Mouse (Mus musculus) left cerebral cortex, postnatal 14 days (tissue): ENCODE results near the gene Mrpl54. TPM values are rescaled to one million over a fixed set of nuclear protein-coding genes. Genes with fewer than 3 reads are reported as not detected.
"Not testable (repeated sequence)": the region's sequence is repeated elsewhere in the genome, so short reads cannot be mapped to it uniquely, and the experiment has no call there.

Source experiments
- DNase-seq, 2 experiments: peaks; one replicate each; pipeline ENCODE4 v3.0.0; 2021 to 2022; ENCODE audit warnings: low spot score in 2 of 2, mixed read lengths in 1 of 2
- intact Hi-C: fragments of 180-260 bp; cut with DNase I; formaldehyde crosslinking; loops from one replicate; pipeline ENCODE4 v1.15.1; 2025
- microRNA-seq, 2 experiments: library from miRNA; unstranded; fragments of <30 nt; microRNA quantifications; one replicate each; pipeline ENCODE4 v1.2.0; 2022
- total RNA-seq, 2 experiments: library from RNA; stranded (reverse); gene quantifications; 2 replicates each; pipeline ENCODE4 v1.2.3; 2021

Gene Mrpl54
- total RNA-seq, 2 experiments from 2014 or later, result 39.0 to 41.4 TPM

DNA sequence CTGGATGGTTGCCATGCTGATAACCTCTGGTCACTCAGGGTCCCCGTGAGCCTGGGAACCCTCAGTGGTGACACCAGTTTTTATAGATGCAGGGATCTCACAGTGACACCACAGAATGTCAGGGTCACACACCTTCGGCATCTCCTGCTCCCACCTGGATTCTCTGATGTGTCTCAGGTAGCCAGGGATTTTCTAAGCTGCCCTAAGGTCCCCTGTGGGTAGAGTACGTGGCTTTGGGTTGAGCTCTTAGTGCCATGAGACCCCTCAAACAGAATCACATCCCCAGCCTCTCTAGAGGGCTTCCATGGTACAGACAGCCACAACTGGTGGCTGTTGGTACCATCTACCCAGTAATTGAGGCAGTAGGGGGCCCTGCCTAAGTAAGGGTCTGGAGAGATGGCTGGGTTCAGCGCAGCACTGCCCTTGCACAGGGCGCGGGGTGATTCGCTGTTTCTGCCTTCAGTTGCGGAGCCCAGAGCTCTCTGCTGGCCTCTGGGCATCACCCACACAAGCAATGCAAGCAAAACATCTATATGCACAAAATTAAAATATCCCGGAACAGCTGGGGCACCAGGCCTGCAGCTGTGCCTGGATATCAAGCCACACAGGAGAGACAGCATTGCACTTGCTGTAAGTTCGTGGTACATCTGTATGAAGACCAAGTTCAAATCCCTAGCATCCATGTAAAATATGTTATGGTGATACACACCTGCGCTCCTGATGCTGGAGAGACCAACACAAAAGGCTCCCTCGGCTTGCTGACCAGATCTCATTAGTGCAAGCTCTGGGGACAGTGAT is 30.1 kb downstream of the Mrpl54 start:
- no peak for DNase-seq
- intact Hi-C loops, result no loop called here

DNA sequence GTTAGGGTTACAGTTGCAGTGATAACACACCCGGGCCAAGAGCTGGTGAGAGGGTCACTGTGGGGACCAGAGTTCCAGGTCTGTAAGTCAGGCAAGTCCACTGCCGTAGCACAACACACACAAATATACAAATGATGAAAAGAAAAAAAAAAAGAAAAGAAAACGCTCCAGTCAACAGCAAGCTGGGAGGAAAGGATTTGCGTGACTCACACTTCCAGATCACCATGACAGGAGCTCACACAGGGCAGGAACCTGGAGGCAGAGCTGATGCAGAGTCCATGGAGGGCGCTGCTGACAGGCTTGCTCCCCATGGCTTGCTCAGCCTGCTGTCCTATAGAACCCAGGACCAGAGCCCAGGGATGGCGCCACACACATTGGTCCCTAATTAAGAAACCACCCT is 32.5 kb downstream of the Mrpl54 start:
- no peak for DNase-seq
- intact Hi-C loops, result no loop called here

DNA sequence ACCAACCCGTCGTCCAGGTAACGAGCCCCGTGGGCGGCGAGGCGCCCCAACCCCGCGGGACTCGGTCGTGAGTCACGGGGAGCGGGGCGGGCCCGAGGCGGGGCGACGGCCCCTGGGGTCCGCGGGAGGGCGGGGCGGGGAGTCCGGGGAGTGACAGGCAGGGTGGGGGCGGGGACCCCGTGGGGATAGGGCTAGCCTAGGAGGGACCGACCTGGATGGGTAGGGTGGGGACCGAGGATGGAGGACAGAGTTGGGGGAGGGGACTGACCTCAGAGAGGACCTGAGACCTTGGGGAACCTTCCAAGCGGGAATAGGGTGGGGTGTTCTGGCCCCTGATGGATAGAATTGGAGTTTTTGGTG is 33.5 kb downstream of the Mrpl54 start:
- intact Hi-C loops, result no loop called here
- no peak for DNase-seq

DNA sequence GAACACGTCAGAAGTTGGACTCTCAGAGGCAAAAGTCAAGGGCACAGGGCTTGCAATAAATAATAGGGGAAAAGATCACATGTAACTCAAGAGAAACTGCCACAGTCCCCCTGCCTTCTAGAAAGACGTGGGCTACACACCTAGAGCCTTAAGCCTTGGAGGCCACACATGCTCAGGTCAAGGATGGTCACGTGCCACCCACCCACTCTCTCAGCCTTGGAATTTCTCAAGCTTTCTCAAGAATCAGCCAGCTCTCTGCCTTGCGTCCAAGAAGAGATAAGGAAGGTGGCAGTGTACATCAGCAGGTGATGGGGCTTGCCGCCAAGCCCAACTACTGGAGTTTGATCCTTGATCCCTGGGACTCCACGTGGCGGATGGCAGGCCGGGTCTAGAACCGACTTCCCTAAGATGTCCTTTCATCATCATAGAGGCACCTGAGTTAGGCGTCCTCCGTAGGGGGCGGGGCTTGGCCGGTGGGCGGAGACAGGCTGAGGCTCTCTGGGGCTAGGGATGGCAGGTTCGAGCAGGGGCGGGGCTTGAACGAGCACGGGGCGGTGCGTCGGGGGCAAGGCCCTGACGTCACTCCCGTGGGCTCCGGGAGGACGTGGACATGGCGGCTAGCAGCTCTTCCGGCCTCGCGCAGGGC is 34.0 kb downstream of the Mrpl54 start, which contains the start of gene Zfr2:
TSS of gene Zfr2 (plus strand) at position 576 of the 646 bp plus-strand sequence.
- intact Hi-C loops, result no loop called here
- peak; percentile 93 for DNase-seq

DNA sequence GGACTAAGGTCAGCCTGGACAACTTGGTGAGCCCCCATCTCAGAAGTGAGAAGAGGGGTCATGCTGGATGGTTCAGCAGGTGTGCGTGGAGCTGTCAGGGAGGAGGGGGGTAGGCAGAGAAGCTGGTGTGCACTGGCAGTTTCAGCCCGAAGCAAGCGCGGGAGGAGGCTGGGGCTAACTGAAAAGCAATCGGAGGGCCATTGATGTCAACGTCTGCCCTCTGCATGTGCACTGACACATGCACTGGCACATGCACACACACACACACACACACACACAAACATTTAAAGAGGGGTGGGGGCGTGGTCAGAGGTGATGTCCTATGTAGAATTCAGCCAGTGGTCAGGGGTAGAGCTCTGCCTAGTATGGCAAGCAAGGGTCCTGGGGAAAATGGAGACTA is 35.3 kb downstream of the Mrpl54 start:
- no peak for DNase-seq

DNA sequence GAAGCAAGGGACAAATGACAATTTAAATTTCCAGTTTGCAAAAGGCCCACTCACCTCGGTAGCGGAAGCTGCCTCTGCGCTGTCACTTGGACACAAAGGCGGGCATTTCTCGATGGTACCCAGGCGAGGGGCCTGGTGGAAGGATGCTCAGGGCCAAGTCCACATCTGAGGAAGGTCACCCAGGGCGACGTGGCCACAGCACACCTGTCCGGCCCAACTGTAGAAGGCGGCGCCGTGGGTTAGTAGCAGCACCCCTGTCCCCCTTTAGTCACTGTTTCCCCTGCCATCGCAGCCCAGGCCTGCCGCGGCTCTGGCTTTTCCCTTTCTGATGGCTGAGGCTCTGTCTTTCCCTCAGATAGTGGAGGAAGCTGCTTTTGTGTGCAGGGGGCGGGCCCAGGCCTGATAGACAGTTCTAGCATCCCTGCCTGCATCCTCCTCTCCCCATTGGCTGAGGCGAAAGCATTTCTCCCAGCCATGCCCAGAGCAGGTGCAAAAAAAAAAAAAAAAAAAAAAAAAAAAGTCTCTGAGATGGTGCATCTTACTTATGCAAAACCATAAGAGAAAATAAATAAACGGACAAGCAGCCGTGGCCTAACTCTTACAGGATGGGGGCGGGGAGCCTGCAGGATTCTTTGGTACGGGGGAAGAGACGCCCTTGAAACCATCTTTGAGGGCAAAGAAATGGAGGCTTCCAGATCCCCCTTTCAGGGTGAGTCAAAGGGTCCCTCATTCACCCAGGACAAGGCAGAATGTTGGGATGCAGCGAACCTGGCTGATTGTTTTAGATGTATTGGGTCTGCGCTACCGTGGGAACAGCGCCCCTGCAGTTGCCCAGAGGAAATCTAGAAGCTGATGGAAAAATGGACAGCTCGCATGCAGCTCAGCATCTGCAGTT is 36.0 kb downstream of the Mrpl54 start, which contains the start of gene Atcay:
TSS of gene Atcay (minus strand) at position 396 of the 895 bp plus-strand sequence.
- intact Hi-C loops, result no loop called here
- DNase-seq, result peak; percentile 89 to 91

More for the DNA sequence above, 35.3 kb downstream of the Mrpl54 start:
- intact Hi-C loops, result no loop called here

DNA sequence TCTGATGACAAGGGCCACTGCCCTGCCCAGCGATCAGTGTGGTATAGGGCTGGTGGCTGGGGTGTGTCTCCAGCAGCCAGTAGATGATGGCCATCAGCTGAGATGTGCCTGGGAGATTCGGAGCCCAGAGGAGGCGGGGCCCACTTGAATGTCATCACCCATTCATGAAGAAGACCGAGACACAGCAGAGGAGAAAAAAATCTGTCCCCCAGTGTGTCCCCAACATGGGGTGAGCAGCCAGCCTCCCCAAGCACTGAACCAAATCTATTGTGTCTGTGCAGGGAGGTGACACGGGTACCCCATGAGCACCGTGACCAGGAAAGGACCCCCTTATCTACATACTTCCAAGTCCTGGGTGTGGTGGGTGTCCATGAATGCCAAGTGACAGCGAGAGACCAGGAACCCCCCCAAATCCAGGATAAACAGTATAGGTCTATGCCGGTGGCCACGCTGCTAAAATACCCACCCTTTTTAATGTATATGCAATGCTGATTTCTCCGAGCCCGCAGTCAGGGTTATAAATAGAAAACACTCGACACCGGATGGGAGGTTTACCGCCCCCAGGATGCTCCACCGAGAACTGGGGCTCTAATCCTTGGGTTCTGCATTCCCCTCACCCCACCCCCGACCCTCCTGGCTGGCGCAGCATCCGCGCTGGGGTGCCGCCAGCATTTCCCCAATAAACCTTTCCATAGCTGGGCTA is 36.8 kb downstream of the Mrpl54 start:
- intact Hi-C loops, result no loop called here
- DNase-seq, result peak in 1 of 2 experiments; percentile 68

DNA sequence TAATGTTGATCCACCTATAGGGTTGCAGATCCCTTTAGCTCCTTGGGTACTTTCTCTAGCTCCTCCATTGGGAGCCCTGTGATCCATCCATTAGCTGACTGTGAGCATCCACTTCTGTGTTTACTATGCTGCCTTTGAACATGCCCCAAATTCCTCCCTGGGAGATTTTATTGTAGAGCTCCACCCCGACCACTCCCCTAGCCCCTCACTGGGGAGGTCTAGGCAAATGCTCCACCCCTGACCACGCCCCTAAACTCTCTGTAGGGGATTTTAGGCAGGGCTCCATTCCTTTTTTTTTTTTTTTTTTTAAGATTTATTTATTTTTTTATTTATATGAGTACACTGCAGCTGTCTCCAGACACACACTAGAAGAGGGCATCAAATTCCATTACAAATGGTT is 43.0 kb downstream of the Mrpl54 start:
- intact Hi-C loops, DNase-seq: not testable (repeated sequence)

DNA sequence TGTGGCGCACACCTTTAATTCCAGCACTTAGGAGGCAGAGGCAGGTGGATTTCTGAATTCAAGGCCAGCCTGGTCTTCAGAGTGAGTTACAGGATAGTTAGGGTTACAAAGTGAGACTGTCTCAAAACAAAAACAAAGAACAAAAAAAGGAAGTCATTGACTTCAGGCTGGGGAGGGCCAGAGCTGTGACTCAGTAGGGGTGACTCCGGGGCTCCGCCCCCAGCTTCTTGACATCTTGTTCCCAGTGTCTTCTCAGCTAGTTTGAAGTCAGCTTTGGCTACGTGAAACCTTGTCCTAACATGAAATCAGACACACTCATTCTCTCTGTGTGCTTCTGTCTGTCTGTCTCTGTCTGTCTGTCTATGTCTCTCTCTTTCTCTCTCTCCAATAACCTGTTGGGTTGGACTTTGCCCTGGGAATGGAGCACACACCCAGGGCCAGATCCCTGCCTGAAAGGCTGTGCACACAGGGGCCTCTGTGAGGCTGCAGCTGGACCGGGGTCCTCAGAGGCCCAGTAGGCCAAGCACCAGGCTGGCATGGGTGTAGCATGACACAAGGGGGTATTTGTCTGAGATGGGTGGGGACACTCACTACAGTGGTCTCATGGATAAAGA is 45.2 kb downstream of the Mrpl54 start:
- intact Hi-C loops, result no loop called here
- DNase-seq, result no peak

DNA sequence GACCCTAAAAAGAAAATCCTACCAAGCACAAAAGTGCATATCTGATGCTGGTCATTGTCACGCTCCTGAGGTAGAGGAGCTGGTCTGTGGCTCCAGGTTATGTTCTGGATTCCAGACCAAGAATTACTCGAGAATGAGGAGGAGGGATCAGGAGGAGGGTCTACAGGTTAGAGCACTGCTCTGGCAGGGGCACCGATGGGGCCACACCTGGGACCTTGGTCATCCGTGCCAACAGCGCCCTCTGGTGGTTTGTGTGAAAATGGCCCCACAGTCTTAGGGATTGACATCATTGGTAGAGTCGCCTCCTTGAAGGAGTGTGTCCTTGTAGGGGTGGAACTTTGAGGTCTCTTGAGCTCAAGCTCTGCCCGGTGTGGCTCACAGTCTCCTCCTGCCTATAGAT is 48.8 kb downstream of the Mrpl54 start:
- intact Hi-C loops, result no loop called here
- DNase-seq, result peak in 1 of 2 experiments; percentile 55

DNA sequence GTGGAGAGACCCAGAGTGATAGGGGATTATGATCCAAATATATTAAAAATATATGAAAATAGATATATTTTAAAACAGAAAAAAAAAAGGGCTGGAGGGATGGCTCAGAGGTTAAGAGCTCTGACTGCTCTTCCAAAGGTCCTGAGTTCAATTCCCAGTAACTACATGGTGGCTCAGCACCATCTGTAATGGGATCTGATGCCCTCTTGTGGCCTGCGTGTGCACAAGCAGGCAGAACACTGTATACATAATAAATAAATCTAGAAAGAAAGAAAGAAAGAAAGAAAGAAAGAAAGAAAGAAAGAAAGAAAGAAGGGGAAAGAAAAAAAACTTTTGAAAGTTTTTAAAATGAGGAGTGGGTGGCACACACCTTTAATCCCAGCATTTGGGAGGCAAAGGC is 49.5 kb downstream of the Mrpl54 start:
- DNase-seq, intact Hi-C loops: not testable (repeated sequence)

DNA sequence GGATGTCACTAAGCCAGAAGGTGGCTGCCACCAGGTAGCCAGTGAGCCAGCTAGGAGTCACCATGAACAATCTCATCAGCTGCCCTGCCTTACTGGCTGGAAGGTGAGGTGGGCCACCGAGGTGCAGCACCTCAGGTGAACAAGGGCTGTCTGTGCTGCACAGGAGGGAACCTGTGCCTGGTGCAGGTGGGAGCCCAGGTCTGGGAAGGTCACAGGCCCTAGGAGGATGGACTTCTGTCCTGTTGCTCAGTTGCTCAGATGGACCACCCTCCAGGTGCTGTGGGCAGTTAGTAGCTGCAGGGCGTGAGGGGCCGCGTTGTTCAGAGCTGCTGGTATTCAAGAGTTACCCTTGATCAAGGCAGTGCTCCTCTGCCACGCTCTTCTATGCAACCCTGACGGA is 49.9 kb downstream of the Mrpl54 start:
- intact Hi-C loops, result no loop called here
- DNase-seq, result no peak

DNA sequence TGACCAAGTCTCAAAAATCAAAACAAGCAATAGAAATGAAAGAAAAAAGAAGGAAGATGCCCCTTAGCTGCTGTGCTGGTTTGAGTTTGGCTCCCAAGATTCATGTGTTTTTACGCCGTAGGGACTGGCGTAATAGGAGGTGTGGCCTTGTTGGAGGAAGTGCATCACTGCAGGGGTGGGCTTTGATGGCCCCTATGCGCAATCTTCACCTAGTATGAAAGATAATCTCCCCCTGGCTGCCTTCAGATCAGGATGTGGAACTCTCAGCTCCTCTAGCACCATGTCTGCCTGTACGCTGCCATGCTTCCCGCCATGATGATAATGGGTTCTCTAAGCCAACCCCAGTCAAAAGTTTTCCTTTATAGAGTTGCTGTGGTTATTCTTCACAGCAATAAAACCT is 50.5 kb downstream of the Mrpl54 start:
- DNase-seq, result no peak
- intact Hi-C loops, result no loop called here

Small RNA genes lying within 50 kb of the gene (microRNA-seq; reads per million reads assigned to microRNA genes)
- 41.2 to 55.5 reads per million in 2 experiments for gene Mir3057

Other genes with a start within 250 kb of the Mrpl54 start
- gene Diras1, start 241.3 kb downstream of the Mrpl54 start, total RNA-seq, result 100 to 1,000 TPM; 113 to 117 TPM
- 10 to 100 TPM; 70.9 to 76.3 TPM for gene Slc39a3, start 229.5 kb downstream of the Mrpl54 start, total RNA-seq
- 100 to 1,000 TPM; 178 to 186 TPM for gene Sgta, start 206.8 kb downstream of the Mrpl54 start, total RNA-seq
- 10 to 100 TPM; 51.1 to 51.2 TPM for gene Thop1, start 196.9 kb downstream of the Mrpl54 start, total RNA-seq
- gene Creb3l3, start 168.1 kb downstream of the Mrpl54 start, total RNA-seq, result under 1 TPM; 0.15 to 0.44 TPM
- 100 to 1,000 TPM; 116 to 122 TPM for gene Map2k2, start 161.0 kb downstream of the Mrpl54 start, total RNA-seq
- gene Zbtb7a, start 131.7 kb downstream of the Mrpl54 start, total RNA-seq, result 10 to 100 TPM; 74.8 to 76.0 TPM
- 10 to 100 TPM; 23.7 to 29.9 TPM for gene Pias4, start 99.0 kb downstream of the Mrpl54 start, total RNA-seq
- gene Eef2, start 90.3 kb downstream of the Mrpl54 start, total RNA-seq, result 100 to 1,000 TPM; 936 to 941 TPM
- gene Dapk3, start 83.9 kb downstream of the Mrpl54 start, total RNA-seq, result 10 to 100 TPM; 72.2 to 73.3 TPM
- not detected for gene 4930442H23Rik, start 83.1 kb downstream of the Mrpl54 start, total RNA-seq
- gene Nmrk2, start 64.9 kb downstream of the Mrpl54 start, total RNA-seq, result under 1 TPM in 1 of 2 experiments, not detected in 1; 0.17 TPM
- gene Atcay, start 36.1 kb downstream of the Mrpl54 start, total RNA-seq, result 100 to 1,000 TPM; 196 to 211 TPM
- gene Zfr2, start 33.8 kb downstream of the Mrpl54 start, total RNA-seq, result 10 to 100 TPM; 66.1 to 66.7 TPM
- 100 to 1,000 TPM; 226 to 227 TPM for gene Matk, start 14.0 kb downstream of the Mrpl54 start, total RNA-seq
- 10 to 100 TPM; 34.8 to 35.8 TPM for gene Apba3, start within 50 bp of the Mrpl54 start, total RNA-seq
- under 1 TPM; 0.15 to 0.47 TPM for gene Tjp3, start 24.6 kb upstream of the Mrpl54 start, total RNA-seq
- 100 to 1,000 TPM; 391 to 396 TPM for gene Pip5k1c, start 26.0 kb upstream of the Mrpl54 start, total RNA-seq
- gene Cactin, start 54.2 kb upstream of the Mrpl54 start, total RNA-seq, result 10 to 100 TPM; 25.1 to 27.2 TPM
- 1 to 10 TPM; 1.3 to 1.5 TPM for gene Tbxa2r, start 61.8 kb upstream of the Mrpl54 start, total RNA-seq
- gene Gipc3, start 76.3 kb upstream of the Mrpl54 start, total RNA-seq, result under 1 TPM; 0.51 to 0.97 TPM
- gene Hmg20b, start 83.5 kb upstream of the Mrpl54 start, total RNA-seq, result 10 to 100 TPM; 21.4 to 23.3 TPM
- gene Mfsd12, start 90.6 kb upstream of the Mrpl54 start, total RNA-seq, result 10 to 100 TPM; 37.8 to 38.9 TPM
- 1 to 10 TPM in 1 of 2 experiments, under 1 TPM in 1; 0.93 to 1.3 TPM for gene 4930404N11Rik, start 98.9 kb upstream of the Mrpl54 start, total RNA-seq
- 10 to 100 TPM; 74.8 to 80.3 TPM for gene Fzr1, start 111.6 kb upstream of the Mrpl54 start, total RNA-seq
- gene Dohh, start 117.5 kb upstream of the Mrpl54 start, total RNA-seq, result 10 to 100 TPM; 82.4 to 88.6 TPM
- gene Gm48551, start 117.5 kb upstream of the Mrpl54 start, total RNA-seq, result 1 to 10 TPM; 2.4 to 3.2 TPM
- 1 to 10 TPM; 2.8 to 4.7 TPM for gene Gm48552, start 122.1 kb upstream of the Mrpl54 start, total RNA-seq
- gene Smim24, start 126.1 kb upstream of the Mrpl54 start, total RNA-seq, result 1 to 10 TPM; 1.8 to 1.9 TPM
- gene Nfic, start 188.7 kb upstream of the Mrpl54 start, total RNA-seq, result 10 to 100 TPM; 67.0 to 69.8 TPM
- 100 to 1,000 TPM; 280 to 299 TPM for gene Celf5, start 215.8 kb upstream of the Mrpl54 start, total RNA-seq
- 100 to 1,000 TPM in 1 of 2 experiments, 10 to 100 TPM in 1; 80.2 to 104 TPM for gene Ncln, start 229.5 kb upstream of the Mrpl54 start, total RNA-seq
- under 1 TPM; 0.33 to 0.44 TPM for gene S1pr4, start 233.2 kb upstream of the Mrpl54 start, total RNA-seq